Mouse (Mus musculus) 3T3-L1 (cell line): Measurements from ENCODE around the gene Msln.
A peak's percentile ranks its signal among the peaks of the same experiment; 100 is the strongest.
"Not testable (repeated sequence)": the region's sequence is repeated elsewhere in the genome, so short reads cannot be mapped to it uniquely, and the experiment has no call there.

Source experiments
- DNase-seq: peaks from one replicate; pipeline ENCODE4 v3.0.0-alpha.2; 2015; ENCODE audit warnings: low read depth, low spot score

Gene Msln

DNA sequence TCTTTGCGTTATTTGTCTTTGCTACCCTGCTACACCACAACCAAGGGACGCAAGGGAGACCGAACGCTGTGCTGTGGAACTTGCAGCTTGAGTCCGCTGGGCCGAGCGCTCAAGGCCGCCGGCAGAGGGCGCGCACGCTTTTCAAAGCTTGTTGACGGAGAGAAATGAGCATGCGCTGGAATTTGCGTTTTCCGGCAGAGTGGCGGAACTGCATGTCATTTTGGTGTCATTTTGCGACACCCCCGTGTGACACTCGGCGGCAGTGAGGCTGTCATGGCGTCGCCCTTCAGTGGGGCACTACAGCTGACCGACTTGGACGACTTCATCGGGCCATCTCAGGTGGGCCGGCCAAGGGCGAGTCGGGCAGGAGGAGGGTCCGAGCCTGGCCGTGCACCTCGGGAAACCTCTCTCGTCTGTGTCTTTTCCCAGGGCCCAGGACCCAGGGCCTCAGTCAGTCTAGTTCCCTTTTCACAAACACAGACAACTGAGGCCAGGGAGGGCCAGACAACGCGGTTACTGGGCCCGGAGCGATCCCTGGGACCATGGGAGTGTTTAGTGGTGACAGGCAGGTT is 19.5 kb upstream of the Msln start, which contains the start of gene Narfl:
Narfl (plus strand) TSS at position 228 of the 572 bp plus-strand sequence.
- peak; percentile 99 for DNase-seq

DNA sequence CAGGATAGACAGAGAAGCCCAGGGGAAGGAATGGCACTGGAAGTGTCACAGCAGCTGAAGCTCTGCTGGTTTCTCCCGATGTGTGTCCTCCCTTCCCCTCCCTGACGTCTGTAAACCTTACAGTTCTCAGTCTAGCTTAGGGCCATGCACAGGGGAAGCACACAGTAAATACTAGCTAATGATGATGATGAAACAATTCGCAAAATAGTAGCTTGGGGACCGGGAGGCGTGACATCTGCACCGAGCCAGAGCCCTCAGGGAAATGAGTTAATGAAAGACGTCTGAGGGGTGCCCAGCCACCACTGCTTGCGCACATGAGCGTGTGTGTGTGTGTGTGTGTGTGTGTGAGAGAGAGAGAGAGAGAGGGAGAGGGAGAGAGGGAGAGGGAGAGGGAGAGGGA is 15.2 kb upstream of the Msln start:
- DNase-seq, result no peak

DNA sequence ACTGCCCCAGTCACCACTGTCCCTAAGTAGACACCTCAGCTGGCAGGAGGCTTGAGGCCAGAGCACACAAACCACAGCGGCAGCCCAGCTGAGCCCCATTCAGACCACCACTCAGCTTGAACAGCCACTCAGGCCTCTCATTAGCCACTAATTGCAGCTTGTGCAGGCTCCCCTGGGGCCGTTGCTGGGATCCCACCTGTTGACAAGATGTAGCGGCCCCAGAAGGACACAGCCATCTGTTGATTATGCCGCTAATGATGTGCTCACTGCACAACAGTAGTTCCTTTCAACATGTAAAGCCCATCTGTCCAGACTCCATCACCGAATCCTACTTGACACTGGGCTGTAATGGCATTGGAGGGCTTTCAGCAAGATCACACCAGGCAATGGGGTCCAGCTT is 11.7 kb upstream of the Msln start:
- no peak for DNase-seq

DNA sequence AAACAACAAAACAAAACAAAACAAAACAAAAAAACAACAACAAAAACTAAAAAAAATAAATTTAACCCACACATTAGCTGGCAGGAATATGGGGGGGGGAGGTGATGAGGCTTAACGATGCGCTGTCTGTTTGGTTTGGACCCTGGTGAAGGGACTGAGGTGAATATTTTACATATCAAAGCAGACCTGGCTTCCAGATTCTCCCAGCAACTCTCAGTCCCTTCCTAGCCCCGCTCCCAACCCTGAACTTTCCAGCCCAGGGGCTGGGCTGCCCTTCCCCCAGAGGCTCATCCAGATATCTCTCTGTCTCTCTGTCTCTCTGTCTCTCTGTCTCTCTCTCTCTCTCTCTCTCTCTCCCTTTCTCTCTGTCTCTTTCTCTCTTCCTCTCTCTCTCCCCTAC is 8.4 kb upstream of the Msln start:
- no peak for DNase-seq

DNA sequence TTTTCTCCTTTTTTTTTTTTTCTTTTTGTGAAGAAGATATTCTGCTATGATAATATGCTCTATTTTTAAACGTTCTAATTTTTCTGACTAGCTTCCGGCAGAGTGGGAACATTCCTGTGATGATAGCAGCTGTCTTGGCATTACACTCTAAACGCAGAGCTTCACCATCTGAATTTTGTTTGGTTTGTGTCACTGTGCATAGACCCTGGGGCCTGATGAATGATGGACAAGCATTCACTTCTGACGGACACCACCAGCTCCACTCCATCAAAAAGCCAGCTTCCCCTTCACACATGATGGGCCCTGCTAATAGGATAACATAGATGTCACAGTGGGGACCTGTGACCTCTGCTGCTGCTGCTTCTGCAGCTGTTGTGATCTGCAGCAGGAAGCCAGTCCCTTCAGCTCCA is 7.4 kb upstream of the Msln start:
- DNase-seq, result no peak

DNA sequence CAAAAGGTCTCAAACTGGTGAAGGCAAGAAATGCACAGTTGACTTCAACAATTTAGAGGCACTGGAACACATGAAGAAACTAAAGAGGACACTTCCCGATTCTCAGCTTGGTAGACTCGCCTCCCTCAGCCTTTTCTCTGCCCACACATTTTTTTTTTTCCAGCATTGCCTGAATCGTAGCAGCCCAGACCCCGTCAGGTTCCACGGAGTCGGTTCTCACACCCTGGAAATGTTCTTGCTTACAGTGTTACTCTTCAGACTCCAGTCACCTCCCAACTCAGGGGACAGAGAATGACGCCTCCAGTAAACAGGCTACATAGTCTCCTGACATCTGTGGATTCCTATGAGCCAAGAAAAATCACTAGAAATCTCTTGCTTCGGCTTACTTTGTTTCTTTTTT is 6.0 kb upstream of the Msln start:
- DNase-seq, result no peak

DNA sequence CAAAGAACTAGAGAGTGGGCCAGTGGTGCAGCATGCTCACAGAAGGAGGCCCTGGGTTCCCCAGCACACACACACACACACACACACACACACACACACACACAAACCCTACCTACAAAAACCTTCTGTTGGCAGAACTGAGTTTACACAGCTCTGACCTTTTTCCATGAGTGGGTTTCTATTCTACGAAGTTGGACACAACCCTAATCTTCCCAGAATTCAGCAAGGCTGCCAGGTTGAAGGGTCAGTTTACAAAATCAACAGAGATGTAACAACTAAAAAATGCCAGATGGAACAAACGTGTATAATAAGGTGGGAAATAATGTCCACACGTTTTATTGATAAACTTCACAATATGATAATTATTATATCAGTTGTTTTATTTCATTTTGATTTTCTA is 3.5 kb upstream of the Msln start:
- DNase-seq, result peak; percentile 54

DNA sequence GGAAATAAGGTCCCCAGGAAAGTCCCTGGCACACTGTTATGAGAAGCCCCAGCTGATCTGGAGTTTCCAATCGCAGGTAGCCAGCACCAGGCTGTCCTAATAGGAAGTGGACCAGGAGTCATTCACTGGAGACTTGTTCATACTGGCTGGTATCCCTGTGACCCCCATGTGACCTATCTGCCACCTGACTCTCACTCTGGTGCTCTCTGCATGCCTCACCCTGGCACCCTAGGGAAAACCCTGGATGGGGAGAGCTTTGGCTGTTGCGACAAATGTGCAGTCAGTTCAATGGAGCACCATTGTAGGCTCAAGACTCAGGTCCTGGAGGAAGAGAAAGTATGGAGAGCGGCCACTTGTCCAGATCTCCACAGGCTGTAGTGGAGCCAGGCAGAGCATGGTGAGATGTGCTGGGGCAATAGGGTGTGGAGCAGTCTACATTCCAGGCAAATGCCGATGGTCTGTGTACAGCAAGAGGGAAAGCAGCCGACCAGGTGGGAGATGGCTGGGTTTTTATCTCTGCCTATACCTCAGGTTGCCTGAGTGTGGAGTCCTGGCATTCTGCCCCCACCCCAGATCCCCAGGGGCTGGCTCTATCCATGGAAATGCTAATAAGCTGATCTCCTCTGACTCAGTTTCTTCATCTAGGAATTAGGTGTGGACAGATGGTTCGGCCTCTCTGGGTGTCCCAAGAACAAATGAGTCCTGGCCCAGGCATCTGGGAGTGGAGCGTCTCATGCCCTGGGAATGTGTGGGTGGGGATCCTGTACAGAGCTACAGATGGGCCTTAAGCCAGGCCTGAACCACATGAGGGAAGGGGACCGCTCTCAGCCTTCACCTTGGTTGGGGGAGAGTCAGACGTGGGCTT is 2.4 kb upstream of the Msln start:
- peak; percentile 97 for DNase-seq

DNA sequence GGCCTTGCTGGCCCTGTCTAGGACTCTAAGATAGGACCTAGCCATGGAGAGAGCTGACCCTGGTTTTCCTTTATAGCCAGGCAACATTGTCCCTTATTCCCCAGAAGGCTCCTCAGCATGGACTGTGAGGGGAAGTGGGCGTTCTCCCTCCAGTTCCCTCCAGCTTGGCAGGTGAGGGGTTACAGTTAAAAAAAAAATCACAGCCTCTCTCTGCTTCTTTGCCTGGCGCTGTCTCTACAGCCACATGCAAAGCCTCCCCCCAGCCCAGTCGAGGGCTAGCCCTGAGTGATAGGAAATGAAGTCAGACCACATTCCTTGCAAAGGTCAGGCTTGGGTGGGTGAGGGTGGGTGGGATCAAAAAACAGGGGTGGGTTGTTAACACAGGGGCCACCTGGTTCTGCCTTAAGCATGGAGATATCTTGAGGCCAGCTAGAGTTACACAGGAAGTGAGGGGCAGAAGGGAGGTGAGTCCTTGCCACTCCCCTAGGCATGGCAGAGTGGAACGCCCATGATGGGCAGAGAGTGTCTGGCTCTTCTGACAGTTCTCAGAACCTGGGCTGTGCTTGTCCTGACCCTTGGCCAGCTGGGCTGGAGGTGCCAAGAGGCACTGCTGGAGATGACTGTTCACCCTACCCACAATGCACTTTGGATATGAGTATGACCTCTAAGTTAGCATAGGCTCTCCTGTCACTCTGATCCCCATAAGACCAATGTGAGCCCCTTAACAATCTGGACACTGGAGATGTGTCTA is 1.6 kb upstream of the Msln start:
- peak; percentile 70 for DNase-seq

DNA sequence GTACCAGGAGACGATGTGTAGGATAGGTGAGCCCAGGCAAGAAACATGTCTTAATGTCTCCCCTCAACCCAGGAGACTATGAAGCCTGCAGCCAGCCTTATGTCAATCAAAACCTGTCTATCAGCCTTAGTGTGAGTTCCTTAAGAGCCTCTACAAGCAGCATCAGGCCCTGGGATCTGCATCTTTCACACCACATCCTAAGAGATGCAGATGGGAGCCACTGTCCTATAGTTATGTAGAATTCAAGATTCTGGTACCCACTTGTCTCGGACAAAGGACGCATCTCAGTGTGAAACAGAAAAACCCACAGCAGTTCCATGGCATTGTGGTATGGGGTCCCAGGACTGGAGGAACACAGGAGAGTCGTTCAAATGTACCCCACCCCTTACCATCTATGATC is 908 bp upstream of the Msln start:
- DNase-seq, result no peak

DNA sequence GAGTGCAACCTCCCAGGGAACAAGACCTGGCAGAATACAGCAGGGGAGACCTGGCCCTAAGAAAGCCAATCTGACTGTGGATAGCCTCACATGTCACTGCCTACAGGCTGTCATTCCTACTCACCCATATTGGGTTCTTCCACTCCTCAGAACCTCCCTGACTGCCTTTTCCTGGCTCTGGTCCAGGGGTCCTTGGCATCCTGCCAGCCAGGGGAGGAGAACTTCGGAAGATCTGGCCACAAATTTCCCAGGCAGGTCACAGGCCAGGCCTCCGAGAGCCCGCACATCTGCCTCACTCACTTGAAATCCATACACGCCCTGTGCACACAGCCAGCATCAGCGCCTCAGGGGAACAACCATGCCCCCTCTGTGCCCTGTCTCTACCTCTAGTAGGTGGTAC is 2.7 kb downstream of the Msln start:
- DNase-seq, result peak; percentile 83

DNA sequence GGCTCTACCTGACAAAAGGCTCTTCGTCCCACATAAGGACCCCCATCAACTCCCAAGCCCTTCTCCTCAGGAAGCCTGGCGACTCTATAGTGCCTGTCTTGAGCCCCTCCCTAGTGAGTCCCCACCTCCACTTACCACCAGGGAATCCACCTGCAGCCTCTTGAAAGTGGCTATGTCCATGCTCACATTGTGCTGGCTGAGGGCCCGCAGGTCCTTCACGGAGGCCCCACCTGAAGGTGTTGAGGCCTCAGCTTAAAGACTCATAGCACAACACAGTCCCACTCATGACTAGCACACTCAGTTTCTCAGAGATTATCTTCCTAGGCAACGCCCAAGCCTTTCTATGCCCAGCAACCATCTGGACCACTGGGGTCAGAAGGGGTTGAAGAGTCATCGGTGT is 4.9 kb downstream of the Msln start:
- no peak for DNase-seq

DNA sequence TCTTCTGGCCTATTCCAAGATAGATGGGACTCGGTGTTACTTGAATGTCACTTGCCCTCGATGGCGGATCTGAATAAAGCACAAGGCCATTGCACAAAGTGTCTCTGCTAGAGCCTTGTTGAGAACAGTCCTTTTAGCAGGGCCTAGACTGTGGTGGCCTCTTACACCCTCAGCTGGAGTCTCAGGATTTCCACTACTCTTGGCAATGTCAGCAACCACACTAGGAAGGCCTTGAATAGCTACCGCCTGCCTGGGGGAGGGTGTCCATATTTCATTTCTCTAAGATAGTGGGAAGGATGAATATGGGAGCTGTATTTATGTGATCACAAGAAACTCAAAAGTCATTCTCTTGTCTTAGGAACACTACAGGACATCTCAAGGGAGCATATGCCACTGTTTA is 5.9 kb downstream of the Msln start:
- no peak for DNase-seq

DNA sequence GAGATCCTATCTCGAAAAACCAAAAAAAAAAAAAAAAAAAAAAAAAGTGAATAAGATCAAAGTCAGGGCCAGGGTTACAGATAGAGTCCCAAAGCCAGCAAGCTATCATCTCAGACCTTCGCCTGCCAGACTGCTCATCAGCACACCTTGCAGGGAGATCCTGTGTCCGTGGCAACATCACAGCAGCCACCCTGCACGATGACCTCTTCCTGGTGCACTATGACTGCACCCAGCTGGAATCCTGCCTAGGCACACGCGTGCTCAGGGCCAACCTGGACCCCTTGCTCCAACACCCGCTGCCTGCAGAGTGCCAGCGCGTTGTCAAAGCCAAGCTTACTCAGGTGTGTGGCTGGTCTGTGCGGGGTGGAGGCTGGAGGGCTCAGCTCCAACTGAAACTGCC is 9.9 kb downstream of the Msln start:
- no peak for DNase-seq

DNA sequence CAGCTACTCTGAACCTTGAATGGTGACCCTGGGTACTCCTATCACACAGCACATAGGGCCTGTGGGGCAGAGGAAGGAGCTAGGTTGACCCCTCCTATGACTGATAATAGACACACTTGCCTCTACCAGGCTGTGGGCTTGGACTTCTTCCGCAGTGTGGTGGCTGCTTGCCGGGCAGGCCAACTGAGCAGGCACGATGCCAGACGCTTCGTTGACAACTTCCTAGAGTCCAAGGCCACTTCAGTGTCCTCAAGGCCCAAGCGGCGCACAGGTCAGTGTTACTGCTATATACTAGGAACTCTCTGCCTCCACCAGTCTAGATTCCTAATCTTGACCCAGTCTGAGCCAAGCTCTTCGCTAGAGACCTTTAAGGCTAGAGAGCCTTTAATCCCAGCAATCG is 10.3 kb downstream of the Msln start:
- no peak for DNase-seq

DNA sequence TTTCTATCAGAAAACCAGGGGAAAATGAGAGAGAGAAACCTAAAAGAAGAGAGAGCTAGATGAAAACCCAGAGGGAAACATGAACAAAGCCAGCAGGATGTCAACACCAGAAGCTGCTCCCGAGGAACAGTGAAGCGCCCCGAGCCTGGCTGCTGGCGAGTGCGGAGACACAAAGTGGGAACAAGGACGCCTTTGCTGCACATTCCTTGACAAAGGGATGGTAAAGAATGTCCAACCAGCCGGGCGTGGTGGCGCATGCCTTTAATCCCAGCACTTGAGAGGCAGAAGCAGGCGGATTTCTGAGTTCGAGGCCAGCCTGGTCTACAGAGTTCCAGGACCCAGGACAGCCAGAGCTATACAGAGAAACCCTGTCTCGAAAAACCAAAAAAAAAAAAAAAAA is 12.7 kb downstream of the Msln start:
- not testable (repeated sequence) for DNase-seq

DNA sequence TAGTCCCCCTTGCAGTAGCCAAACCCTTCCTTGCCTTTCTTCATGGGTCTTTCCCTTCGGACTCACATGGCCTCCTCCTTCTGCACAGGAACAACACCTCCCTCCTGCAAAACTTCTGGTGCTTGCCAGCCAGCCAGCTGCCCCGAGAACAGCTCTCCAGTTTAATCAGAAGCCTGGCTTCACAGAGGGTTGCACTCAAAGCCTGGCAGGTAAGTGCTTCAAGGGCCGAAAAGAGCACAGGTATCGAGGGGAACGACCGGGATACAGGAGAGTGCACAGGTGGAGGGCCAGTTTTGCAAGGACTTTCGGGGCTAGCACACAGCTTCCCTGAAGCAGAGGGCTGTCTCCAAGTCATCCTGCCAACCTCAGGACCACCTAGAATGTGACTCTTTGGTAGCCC is 15.3 kb downstream of the Msln start:
- no peak for DNase-seq

DNA sequence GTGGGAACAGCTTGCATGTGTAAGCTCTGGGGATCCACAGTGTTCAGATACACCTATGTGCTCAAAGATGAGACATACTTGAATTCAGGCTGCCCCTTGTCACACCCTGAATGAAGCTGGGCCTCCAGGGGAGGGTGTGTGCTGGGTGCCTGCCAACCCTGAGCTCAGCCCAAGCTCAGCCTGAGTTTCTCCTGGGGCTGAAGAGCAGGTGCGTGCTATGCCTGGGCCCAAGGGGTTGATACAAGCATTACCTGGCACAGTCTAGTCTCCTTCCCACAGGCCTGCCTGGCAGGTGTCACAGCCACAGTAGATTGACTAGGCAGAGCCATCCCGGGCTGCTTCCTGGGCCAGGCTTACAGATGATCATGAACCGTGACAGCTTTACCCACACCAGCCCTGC is 18.4 kb downstream of the Msln start, which contains the start of gene Mslnl:
Mslnl (plus strand) TSS at position 298 of the 400 bp plus-strand sequence.
- DNase-seq, result no peak

DNA sequence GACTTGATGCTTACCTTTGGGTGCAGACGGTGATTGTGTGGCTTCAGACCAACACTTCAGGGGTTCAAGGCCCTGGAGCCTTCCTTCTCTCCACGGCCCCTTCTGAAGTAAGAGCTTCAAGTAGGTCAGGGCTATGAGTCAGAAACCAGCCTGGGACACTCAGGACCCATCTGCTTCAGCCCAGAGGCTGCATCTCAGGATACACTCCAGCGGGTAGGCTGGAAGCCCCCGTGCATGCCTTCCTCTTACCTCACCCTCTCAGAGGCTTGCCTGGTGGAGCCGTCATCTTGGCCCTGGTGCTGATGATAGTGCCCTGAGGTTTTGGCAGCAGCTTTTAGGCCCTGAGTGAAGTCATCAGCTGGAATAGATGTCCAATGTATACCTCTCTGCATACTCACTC is 18.9 kb downstream of the Msln start:
- DNase-seq, result no peak

DNA sequence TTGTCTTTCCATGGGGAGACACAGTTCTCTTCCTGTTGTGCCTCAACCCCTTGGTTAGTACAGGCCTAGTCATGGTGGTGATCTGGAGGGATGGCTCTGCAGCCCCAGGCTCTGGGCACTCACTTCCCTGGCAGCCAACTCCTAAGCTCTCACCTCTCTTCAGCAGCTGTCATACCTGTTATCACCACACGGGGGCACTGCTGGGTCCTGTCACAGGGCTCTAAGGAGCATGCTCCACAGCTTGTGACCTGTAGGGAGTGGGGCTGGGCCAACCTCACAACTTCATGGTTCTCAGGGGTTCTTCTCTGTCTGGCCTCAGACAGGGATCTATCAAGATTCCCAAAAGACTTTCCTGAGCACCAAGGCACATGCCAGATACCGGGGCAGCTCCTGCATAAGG is 22.1 kb downstream of the Msln start:
- peak; percentile 97 for DNase-seq

DNA sequence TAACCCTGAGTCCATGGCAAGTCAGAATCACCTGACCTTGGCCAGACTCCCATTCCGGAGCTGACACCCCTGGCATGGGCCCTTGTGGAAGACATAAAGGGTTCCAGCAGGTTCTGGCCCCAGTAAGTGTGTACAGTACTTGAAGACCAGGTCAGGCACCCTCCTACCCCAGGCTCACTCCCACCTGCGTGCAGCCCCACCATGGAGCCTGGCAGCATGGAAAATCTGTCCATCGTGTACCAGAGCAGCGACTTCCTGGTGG is 26.2 kb downstream of the Msln start:
- no peak for DNase-seq

DNA sequence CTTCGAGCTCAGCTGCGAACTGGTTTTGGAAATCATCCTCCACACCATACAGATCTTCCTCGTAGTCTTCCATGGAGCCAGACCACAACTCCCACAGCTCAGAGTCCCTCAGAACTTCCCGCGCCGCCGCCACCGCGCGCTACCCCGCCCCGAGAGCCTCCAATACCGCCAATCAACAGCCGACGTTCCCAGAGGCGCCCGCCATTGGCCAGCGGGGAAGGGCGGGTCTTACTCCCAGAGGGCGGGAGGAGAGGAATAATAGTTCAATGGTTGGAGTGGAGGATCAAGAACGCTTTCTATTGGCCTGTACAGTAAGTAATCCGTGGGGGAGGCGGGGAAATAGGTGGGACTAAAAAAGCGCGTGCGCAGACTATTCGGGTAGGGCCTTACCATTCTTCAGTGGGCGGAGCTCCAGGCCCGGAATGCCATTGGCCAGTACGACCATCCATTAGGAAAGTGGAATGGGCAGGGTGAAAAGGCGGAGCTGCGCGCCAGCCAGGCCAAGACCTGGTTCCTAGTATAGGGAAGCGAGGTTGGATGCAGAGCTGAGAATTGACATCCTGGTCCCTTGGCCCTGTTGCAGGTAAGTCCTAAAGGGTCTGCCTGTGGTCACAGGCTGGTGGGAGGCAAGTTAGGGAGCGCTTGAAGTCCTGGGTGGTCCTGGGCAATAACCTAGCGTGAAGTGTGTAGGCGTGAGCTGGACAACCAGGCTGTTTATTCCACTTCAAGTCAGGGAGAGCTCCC is 26.7 kb downstream of the Msln start, which contains the start of the genes Chtf18 and Rpusd1:
Chtf18 (minus strand) TSS at position 155 of the 744 bp plus-strand sequence.
Rpusd1 (plus strand) TSS at position 406 of the 744 bp plus-strand sequence.
- DNase-seq, result peak; percentile 100
